Mouse (Mus musculus): ENCODE data around the gene Zbtb38. TPM values are rescaled to one million over a fixed set of nuclear protein-coding genes. Genes with fewer than 3 reads are reported as not detected.
A peak's percentile ranks its signal among the peaks of the same experiment; 100 is the strongest.

Gene Zbtb38
- polyA plus RNA-seq, 1 experiment = 19.0 TPM

- no peak for DNase-seq (ENCODE audit: extremely low spot score in 1 of 2, low spot score in 1 of 2)
These were observed 35.7 kb downstream of the Zbtb38 start for GRCm38 (mm10) chr9:96716735-96717444.

- DNase-seq (ENCODE audit: extremely low spot score in 1 of 2, low spot score in 1 of 2) = no peak
These were observed 36.5 kb downstream of the Zbtb38 start for GRCm38 (mm10) chr9:96716136-96716535.

DNA sequence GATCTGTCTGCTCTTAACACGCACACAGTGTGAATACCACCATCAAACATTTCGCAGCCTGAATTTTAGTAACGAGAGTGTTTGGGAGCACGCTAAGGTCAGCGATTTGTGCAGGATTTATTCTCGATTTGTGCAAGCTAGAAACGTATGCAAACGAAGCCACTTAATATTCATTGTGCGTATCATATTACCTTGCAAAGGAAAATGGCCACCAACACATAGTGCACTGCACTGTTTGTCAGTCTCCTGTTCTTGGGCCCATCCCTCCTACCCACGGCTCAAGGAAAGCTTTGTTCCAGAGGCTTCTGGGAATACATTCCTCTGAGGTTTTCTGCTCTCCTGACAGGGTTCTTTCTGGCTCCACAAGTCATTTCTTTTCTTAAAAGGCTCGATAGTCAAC, 37.5 kb downstream of the Zbtb38 start:
- no peak for DNase-seq (ENCODE audit: extremely low spot score in 1 of 2, low spot score in 1 of 2)

GRCm38 (mm10) chr9:96713472-96714390, 38.9 kb downstream of the Zbtb38 start:
- DNase-seq (ENCODE audit: extremely low spot score in 1 of 2, low spot score in 1 of 2) = no peak

GRCm38 (mm10) chr9:96712758-96713471, 39.7 kb downstream of the Zbtb38 start:
- no peak for DNase-seq (ENCODE audit: extremely low spot score in 1 of 2, low spot score in 1 of 2)

- DNase-seq (ENCODE audit: extremely low spot score in 1 of 2, low spot score in 1 of 2) = no peak
These were observed 40.6 kb downstream of the Zbtb38 start for GRCm38 (mm10) chr9:96712045-96712444.

GRCm38 (mm10) chr9:96710241-96710946, 42.2 kb downstream of the Zbtb38 start:
- no peak for DNase-seq (ENCODE audit: extremely low spot score in 1 of 2, low spot score in 1 of 2)

DNA sequence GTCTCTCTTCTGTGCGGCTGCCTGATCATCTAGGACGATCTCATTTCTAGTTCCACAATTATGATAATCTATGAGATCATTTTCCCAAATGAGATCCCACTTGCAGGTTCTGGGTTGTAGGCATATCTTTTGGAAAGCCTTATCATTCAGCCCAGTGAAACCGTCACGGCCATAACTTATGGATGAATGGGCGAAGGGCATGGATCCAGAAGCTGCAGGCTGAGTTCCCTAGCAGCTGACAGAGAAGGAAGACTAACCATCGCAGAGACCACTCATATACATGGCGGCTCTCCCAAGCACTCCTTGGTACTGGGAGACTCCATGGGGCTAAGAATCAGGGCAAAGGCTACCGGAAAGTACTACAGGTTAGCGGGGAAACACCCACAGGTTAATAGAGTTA, 43.7 kb downstream of the Zbtb38 start:
- DNase-seq (ENCODE audit: extremely low spot score in 1 of 2, low spot score in 1 of 2) = no peak

DNA sequence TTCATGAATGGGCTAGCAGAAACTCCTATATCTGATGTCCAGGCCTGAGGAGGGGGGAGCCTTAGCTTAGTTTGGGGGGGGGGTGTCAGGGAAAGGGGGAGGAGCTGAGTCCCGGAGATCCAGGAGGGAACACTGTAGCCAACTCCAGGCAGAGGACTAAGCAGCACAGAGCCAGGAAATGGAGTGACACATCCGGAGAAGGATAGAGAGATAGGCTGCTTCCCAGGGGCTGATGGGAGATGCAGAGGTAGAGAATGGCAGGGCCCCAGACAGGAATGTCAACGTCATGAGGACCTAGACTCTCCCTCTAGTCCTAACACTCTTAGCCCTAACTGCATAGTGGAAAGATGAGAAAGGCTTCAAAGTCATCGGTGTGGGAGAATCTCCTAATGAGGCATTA, 44.7 kb downstream of the Zbtb38 start:
- no peak for DNase-seq (ENCODE audit: extremely low spot score in 1 of 2, low spot score in 1 of 2)

DNA sequence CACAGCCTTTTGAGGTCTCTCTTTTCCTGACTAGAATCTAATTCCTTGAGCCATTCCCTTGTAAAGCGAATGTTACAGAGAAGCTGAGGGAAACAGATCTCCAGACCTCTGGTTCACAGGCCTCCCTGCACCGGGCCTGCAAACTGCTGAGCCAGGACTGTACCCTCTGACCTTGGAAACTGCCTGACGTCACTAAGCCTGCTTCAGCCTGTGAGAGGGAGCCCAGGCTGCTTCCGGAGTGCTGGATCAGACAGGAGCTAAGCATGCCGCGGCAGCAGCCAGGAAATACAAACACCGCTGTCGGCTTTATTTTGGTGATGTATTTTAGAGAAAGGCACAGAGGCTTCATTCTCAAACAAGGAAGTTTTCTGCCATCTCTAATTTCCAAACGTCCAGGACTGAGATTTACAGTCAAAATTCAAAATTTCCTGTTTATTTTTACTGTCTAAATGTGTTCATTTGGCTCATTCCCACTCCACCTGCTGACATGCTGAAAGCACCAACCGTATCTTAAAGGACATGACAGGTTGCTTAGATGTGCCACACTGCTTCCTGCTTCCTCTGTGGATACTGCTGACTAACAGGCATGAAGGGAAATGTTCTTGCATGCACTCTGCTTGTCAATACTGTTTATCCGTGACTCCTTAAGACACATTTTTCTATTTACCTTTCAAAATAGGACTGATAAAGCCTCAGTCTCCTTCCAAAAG, 46.9 kb downstream of the Zbtb38 start:
- DNase-seq (ENCODE audit: extremely low spot score in 1 of 2, low spot score in 1 of 2) = no peak

GRCm38 (mm10) chr9:96704935-96705334, 47.7 kb downstream of the Zbtb38 start:
- no peak for DNase-seq (ENCODE audit: extremely low spot score in 1 of 2, low spot score in 1 of 2)

GRCm38 (mm10) chr9:96701891-96702290, 50.7 kb downstream of the Zbtb38 start:
- DNase-seq (ENCODE audit: extremely low spot score in 1 of 2, low spot score in 1 of 2) = no peak

DNA sequence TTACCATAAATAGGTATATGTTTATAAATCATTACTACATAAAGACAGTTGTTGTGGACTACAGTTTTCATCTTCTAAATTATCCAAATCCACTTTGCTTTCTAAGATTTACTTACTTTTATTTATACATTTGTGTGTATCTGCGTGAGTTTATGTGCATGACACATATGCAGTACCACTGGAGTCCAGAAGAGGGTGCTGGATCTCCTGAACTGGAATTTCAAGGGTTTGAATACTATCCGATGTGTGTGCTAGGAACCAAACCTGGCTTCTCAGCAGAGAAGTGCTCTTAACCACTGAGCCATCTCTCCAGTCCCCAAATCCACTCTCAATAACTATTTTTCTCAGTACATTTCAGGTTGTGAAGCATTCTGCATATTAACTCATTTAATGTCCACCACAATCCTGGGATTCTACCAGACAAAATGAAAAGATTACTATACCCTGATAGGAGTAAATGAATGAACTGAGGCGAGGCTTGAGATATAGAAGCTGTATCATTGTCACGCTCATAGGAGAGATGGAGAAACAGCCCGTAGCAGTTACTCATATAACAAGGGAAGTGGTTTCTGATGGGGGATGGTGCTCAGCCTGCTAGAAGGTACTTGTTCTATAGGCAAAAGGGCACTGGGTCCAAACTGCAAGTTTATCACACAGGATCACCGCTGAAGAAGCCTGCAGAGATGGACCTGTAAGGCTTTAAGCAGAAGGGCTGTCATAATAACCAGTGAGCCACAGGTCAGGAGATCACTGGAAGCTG, 53.2 kb downstream of the Zbtb38 start:
- DNase-seq (ENCODE audit: extremely low spot score in 1 of 2, low spot score in 1 of 2) = no peak

GRCm38 (mm10) chr9:96696788-96697492, 55.7 kb downstream of the Zbtb38 start:
- DNase-seq (ENCODE audit: extremely low spot score in 1 of 2, low spot score in 1 of 2) = no peak

DNA sequence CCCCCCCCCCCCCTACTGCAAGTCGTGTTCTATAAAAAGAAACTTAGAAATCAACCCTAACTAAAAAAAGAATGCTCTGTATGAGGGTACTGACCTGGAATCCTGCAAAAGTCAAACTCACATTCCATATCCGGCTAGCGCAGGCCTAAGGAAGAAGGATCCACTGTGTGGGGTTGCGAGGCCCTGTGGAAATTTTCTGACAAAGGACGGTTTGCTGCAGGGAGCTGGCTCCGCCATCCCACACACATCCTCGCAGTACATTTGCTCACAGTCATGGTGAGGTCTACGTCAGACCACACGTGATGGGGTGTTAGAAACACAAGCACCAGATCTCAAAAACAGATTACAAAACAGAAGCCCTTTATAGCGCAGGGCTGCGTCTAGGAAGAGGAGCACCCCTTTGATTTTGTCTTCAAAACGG, 56.5 kb downstream of the Zbtb38 start:
- DNase-seq (ENCODE audit: extremely low spot score in 1 of 2, low spot score in 1 of 2) = peak; percentile 78 to 84

DNA sequence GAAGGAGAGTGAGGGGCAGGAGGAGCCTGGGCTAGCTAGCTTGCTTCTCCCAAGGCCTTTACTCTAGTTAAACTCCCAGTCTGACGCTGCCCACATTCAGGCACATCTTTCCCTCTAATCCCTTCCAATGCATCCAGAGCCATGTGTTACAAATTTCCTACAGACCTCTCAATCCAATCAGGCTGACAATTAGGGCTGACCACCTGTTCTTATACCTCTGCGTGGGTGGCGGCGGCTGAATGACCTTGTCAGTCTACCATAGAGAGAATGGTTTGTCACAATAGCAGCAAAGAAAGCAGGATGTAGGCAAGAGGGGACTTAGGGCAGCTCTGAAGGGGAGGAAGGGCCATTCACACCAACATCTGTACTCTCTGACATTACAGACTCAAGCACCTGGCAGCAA, 62.2 kb downstream of the Zbtb38 start:
- no peak for DNase-seq (ENCODE audit: extremely low spot score in 1 of 2, low spot score in 1 of 2)

GRCm38 (mm10) chr9:96689076-96689475, 63.6 kb downstream of the Zbtb38 start:
- DNase-seq (ENCODE audit: extremely low spot score in 1 of 2, low spot score in 1 of 2) = no peak

- DNase-seq (ENCODE audit: extremely low spot score in 1 of 2, low spot score in 1 of 2) = no peak
These were observed 64.3 kb downstream of the Zbtb38 start for GRCm38 (mm10) chr9:96688194-96688875.
